Mouse (Mus musculus) cortical plate, adult 2 months (tissue): ENCODE measurements around the gene Rnf145. TPM values are rescaled to one million over a fixed set of nuclear protein-coding genes. Genes with fewer than 3 reads are reported as not detected.

Source experiments
- H3K27ac ChIP-seq: fragments of 200-500 bp; 2 replicates; pipeline ENCODE4 v1.5.1; 2012; ENCODE audit warnings: low read length, control low read depth, inconsistent platforms; ENCODE audit not compliant: insufficient read depth
- H3K4me1 ChIP-seq: fragments of 200-500 bp; 2 replicates; pipeline ENCODE4 v1.6.1; 2011; ENCODE audit warnings: low read length; ENCODE audit not compliant: control insufficient read depth, insufficient read depth
- H3K4me3 ChIP-seq: fragments of 200-500 bp; 2 replicates; pipeline ENCODE4 v1.5.1; 2011; ENCODE audit warnings: mild to moderate bottlenecking, low read length, control low read depth; ENCODE audit not compliant: insufficient read depth
- CTCF ChIP-seq: fragments of 200-500 bp; IDR thresholded peaks from 2 replicates; pipeline ENCODE4 v1.5.1; 2011; ENCODE audit warnings: mild to moderate bottlenecking, control low read depth, low read length; ENCODE audit not compliant: insufficient read depth; ENCODE audit errors: extremely low read depth
- POLR2A ChIP-seq: fragments of 200-500 bp; IDR thresholded peaks from 2 replicates; pipeline ENCODE4 v1.6.1; 2011; ENCODE audit warnings: mild to moderate bottlenecking, low read length, control low read depth; ENCODE audit not compliant: insufficient read depth; ENCODE audit errors: extremely low read depth
- polyA plus RNA-seq: library from polyadenylated mRNA; depleted of rRNA; stranded (reverse); fragments of >200 nt; gene quantifications from 2 replicates; pipeline ENCODE4 v1.2.3, GENCODE M21; 2012

Gene Rnf145
- polyA plus RNA-seq, 1 experiment, result 88.7 TPM

DNA sequence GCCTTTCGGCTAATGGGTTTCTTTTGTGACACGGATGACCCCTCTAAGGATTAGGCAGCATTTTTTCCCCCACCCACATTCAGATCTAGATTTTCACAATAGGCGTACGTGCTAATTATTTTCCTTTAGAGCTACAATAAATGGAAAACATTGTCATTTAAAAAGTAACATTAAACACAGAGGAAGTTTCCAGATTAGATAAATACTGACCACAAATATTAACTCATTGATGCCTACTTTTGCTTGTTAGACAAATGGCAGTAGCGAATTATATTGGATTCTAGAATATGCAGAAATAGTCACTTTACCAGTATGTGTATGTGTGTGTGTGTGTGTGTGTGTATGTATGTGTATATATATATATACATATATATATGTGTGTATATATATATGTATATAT is 3.8 kb downstream of the Rnf145 start:
- Histone ChIP-seq H3K27ac (no peak overlapping the region), H3K4me1 (peaks cover 4% of the 10 kb centered on the region), H3K4me3 (no peak overlapping the region)
- TF ChIP-seq POLR2A, result no peak
- TF ChIP-seq CTCF, result no peak

DNA sequence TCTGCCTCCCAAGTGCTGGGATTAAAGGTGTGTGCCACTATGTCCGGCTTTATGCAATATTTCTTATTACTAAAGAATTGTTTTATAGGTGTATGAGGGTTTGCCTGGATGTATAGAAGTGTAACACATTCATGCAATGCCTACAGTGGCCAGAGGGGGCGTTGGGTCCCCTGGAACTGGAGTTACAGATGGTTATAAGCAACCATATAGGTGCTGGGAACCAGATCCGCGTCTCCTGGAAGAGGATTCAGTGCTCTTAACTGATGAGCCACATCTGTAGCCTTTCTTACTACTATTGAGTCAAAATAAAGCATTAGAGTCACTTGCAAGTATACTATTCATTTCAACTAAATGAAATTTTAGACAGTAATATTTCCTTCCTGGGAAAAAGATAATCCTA is 7.0 kb downstream of the Rnf145 start:
- Histone ChIP-seq H3K27ac (no peak overlapping the region), H3K4me3 (no peak overlapping the region), H3K4me1 (peaks cover 6% of the 10 kb centered on the region)
- TF ChIP-seq POLR2A, result no peak
- TF ChIP-seq CTCF, result no peak

DNA sequence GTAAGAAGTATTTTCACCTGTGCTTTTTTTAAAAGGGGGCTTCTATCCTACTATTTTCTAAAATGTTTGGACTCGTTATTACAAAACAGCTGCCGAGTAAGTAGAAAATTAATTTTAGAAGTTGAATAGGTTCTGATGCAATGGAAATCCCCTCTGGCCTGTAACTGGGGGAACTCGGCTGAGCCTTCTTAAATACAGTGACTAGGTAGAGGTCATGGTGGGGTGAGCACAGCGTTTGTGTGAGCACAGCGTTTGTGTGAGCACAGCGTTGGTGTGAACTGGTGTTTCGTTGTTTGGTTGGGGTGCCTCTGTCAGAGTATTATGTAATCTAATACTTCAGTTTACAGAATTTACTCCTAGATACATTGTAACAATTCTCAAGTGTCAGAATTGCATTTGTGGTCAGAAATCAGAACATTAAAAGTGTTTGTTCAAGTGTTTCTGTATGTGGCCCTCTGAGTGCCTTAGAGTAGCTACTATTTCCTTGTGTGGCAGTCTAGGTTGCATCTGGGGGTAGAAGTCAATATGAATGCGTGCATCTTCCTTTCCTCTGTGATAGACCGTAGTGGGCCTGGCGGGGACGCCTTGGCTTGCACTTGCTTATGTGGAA is 8.0 kb downstream of the Rnf145 start:
- Histone ChIP-seq H3K4me1 (peaks cover 6% of the 10 kb centered on the region), H3K4me3 (no peak overlapping the region), H3K27ac (no peak overlapping the region)
- TF ChIP-seq CTCF (no peak), POLR2A (no peak)

DNA sequence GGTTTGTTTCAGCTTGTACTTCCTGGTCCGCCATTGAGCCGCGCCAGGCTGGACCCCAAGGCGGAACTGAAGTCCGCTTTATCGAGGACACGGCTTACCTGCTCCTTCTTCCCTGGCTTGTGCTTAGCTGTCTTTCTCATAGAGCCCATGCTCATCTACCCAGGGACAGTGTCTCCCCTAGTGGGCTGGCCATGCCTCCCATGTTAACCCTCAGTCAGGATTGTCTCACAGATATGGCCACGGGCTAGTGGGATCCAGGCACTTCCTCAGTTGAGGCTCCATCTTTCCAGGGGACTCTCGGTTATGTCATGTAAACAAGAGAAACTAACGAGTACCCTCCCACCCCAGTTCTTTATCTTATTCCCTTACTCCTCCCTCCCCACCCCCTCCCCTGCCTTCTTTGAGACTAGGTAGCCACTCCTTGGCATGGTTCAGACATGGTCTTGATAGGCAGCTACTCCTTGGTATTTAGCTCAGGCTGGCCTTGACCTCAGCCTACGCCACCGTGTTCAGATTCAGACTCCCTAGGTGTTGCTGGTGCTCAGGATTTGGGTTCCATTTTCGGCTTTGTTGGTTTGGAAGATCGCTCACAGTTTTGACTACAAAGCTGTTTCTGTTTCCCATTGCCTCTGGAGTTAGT is 9.9 kb downstream of the Rnf145 start:
- Histone ChIP-seq H3K4me3 (no peak overlapping the region), H3K27ac (no peak overlapping the region), H3K4me1 (peaks cover 6% of the 10 kb centered on the region)
- no peak for TF ChIP-seq POLR2A
- no peak for TF ChIP-seq CTCF

DNA sequence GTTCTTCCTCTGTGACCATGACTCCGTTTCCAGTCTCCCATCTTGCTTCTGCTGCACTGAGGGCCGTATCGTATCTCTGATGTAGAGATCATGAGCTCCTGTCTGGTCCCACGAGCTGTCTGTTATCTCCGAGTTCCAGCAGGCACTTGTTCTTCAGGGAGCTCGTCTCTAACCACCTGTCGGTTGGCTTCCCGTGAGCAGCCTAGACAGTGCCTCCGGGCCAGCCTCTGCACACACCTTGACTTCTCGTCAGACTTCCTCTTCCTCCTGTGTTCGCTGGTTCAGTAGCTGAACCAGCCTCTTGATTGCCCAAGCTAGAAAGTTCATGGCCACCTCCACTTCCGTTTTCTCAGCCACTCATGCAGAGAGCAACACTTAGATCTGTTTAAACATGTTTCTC is 10.4 kb downstream of the Rnf145 start:
- no peak for TF ChIP-seq CTCF
- TF ChIP-seq POLR2A, result no peak
- Histone ChIP-seq H3K4me3 (no peak overlapping the region), H3K27ac (no peak overlapping the region), H3K4me1 (peaks cover 5% of the 10 kb centered on the region)

- Histone ChIP-seq H3K27ac (no peak overlapping the region), H3K4me3 (no peak overlapping the region), H3K4me1 (peaks cover 5% of the 10 kb centered on the region)
- TF ChIP-seq CTCF (no peak), POLR2A (no peak)
Observed at GRCm38 (mm10) chr11:44529716-44530115, 11.0 kb downstream of the Rnf145 start.

DNA sequence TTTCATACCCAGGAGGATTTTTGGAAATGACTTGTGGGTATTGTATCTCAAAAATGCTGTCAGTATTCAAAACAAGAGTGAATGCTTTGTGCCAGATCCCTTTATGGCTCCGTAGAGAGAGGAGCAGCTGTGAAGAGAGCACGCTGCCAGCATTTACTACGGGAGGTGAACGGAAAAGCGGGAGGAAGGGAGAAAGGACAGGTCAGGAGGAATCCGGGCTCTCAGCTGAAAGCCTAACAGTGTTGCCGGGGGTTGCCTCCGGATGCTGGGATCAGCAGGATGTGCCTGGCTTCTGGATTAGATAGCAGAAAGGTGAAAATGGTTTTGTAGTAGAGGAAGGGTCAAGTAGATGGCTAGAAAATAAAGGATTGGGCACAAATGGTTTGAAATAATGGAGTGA is 11.6 kb downstream of the Rnf145 start:
- peaks cover 4% of the 10 kb centered on the region for H3K4me1 ChIP-seq
- no peak overlapping the region for H3K4me3 ChIP-seq
- H3K27ac ChIP-seq, result no peak overlapping the region
- no peak for TF ChIP-seq CTCF
- no peak for TF ChIP-seq POLR2A

DNA sequence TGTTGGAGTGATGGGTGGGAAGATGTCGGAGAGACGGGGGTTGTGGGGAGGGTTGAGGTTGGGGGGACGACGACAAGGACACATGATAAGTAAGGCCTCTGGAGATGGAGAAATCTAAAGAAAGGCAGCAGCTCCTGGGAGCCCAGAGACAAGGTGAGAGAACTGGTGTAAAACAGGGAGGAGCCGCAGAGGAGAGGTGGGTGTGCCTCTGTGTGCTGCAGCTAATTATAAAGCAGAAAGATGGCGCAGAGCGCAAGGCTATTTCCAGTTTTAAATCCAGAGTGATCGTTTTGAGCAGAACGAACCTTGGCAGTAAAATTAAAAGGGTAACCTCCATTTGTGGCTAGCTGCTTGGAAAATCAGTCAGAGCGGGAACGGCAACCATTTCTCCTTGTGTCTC is 12.1 kb downstream of the Rnf145 start:
- no peak overlapping the region for H3K4me3 ChIP-seq
- H3K27ac ChIP-seq, result no peak overlapping the region
- TF ChIP-seq CTCF (no peak), POLR2A (no peak)
- H3K4me1 ChIP-seq, result peaks cover 4% of the 10 kb centered on the region

DNA sequence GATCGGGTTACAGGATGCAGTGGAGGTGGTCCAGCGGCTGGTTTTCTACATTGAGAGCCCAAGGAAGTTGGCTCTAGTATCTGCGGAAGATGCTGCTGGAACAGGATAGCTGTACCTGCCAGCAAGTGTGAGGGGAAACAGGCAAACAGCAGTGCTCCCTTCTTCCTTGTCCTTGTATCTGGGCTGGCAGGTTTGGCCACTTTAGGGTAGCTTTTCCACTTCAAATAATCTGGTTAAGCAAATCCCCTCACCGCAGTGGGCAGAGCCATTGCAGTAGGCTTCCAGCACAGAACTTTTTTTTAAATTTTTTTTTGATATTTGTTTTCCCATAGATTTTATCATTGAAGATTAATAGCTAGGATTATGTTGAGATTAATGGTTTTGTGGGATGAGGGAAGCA is 12.9 kb downstream of the Rnf145 start:
- Histone ChIP-seq H3K27ac (no peak overlapping the region), H3K4me3 (no peak overlapping the region), H3K4me1 (peaks cover 4% of the 10 kb centered on the region)
- TF ChIP-seq POLR2A (no peak), CTCF (no peak)

DNA sequence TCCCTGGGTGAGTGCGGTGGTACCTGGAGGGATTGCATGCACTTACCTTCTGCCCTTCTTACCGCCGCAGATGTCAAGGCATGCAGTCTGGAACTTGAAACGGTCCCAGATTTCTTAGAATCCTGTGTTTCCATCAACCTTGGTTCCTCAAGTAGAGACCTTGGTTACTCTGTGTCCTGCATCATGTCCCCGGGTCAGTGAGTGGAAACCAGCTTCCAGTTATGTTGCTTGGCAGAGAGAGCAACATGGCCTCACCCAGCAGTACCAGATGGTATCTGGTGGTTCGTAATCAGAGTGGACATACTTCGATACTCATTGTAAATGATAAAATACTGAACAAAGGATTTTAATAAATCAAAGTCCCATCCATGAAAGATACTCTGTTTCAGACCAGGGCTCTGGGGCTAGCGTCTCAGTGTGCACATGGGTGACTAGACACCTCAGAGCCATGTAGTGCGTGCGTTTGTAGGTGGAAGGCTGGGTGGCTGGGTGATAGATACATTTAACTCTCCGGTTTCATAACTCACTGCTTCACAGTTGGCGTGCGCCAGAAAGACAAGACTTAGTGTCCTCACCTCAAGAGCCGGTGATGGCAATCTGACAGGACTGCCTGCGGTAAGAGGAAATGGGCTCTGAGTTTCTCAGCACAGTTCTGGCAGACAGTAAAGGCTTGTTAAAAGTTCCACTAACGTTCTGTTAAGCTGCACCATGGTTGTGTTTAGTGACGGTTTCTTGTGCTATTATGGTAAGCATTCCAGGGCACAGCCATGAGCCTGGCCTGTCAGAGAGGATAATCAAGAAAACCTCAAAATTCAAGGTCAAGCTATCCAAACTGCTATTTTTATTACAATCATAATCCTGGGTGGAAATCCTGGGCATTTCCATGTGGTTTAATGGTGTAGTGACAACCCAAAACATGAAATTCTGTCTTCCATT is 14.3 kb downstream of the Rnf145 start:
- Histone ChIP-seq H3K27ac (no peak overlapping the region), H3K4me3 (no peak overlapping the region), H3K4me1 (peaks cover 4% of the 10 kb centered on the region)
- no peak for TF ChIP-seq CTCF
